Mouse (Mus musculus): Measurements from ENCODE around the gene Stx6.

The Stx6 gene

DNA sequence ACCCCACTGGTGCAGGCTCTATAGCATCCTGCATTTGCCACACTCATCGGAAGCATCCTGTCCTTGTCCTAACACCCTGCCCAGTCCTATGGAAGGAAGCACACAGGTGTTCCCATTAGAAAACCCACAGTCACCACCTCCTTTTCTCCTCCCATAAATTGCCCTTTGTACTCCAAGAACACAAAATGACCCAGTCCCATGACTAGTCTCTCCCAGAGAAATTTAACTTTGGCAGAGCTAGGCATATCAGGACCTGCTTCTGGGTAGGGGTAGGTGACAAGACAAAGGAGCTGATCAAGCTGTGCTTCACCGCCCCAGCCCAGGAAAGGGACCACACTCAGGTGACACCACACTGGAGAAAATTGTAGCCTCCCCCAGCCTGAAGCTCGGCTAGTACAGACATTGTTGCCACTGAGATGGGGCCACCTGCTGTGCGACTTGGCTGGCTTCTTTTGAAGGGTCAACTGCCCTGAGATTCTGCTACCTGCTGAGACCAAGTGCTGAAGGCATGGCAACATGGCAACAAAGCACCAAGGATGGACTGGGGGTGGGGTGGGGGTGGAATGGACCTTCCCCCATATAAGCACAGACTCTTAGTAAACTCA is 92.1 kb downstream of the Stx6 start:
- intact Hi-C loops (cut with DNase I) = no loop called here

DNA sequence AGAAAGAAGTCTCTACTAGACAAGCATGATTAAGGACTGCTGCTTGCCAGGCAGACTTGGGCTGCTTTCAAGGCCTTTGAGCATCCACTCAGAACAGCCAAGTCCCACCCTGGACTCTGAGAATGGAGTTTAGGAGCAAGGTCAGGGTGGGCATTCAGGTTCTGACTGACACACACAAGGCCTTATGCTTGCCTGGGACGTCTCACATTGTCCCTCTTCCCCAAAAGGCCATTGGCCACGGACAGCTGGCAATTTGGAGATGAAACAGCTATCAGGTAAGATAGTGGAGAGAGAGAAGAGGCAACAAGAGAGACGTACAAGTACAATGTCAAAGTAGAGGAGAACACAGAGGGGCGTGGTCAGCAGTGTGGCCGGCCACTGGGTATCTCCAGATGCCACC is 93.1 kb downstream of the Stx6 start:
- intact Hi-C loops (cut with DNase I) = no loop called here

DNA sequence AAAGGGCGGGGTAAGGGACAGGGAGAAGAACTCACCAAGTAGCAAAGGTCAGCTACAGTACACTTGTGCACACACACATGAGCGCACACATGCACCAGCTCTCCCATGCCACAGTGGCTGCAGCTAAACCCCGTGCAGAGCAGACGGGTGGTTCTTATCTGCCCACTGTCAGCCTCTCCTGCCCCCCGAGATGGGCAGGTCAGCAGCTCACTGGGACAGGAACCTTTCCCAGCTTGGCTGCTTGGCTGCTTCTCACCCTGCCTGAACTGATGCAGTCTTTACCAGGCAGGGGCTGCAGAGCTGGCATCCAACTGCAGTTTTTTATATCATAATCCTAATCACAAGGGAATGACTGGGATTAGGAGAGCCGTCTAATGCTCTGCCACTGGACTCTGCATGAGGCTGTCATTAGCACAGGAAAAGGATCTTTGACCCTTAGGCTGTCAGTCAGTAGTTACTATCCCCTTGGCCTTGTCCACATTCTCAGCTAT is 94.2 kb downstream of the Stx6 start:
- intact Hi-C loops (cut with DNase I) = no loop called here

DNA sequence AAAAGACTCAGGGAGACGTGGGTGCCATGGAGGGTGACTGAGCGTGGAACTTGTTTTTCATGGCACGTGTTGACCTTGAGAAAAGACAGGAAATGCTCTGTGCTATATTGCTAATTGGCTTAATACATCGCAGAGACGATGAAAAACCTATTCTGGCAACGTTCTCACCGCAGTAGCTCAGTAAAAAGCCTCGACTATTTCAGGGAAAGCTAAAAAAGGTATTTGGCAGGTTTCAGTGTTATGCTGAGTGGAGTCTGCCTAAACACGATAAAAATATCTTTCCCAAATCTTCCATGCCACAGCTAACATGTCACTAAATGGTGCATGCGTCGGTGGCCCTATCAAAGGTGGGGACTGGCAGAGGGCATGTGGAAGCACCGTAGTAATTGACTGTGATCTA is 94.6 kb downstream of the Stx6 start:
- intact Hi-C loops (cut with DNase I) = no loop called here

DNA sequence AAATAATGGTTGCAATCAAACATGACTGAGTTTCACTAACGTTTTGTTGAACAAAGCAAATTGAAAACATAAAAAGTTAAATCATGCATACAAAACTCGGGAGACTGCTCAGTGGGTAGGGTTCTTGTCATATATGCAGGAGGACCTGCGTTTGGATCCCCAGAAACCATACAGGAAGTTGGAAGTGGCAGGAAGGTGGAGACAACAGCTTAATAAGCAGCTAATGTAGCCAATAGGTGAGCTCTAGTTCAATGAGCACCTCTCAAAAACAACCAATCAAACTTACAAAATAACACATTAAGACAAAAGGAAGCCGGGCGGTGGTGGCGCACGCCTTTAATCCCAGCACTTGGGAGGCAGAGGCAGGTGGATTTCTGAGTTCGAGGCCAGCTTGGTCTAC is 95.8 kb downstream of the Stx6 start:
- intact Hi-C loops (cut with DNase I) = no loop called here

All from adrenal gland (tissue).